Mouse (Mus musculus) thymus, postnatal 0 days (tissue): ENCODE results near the gene Ldb2. TPM values are rescaled to one million over a fixed set of nuclear protein-coding genes. Genes with fewer than 3 reads are reported as not detected.

ENCODE experiments used
- DNase-seq: peaks from one replicate; pipeline ENCODE4 v3.0.0-alpha.2; 2015; ENCODE audit warnings: low spot score
- polyA plus RNA-seq: library from polyadenylated mRNA; unstranded; fragments of >200 nt; fragmentation: Nextera tagmentation; extraction: Ambion mirVana; gene quantifications from 2 replicates; pipeline ENCODE4 v1.2.1, GENCODE M21; 2015

The Ldb2 gene
- polyA plus RNA-seq, 1 experiment from 2014 or later: 5.1 TPM

- no peak for DNase-seq
These were observed 334.2 kb downstream of the Ldb2 start for GRCm38 (mm10) chr5:44465238-44465637.
